Mouse (Mus musculus): Measurements from ENCODE around the gene Crybb3. TPM values are rescaled to one million over a fixed set of nuclear protein-coding genes. Genes with fewer than 3 reads are reported as not detected.

Crybb3 gene
- polyA plus RNA-seq, 2 experiments, result 0.67 to 4.6 TPM

GRCm38 (mm10) chr5:113086990-113087389 lies 5.6 kb upstream of the Crybb3 start:
- 65% methylated on average over 4 of the region's 4 CpGs for WGBS
- H3K27ac ChIP-seq (replicated peaks; ENCODE audit: low read depth, low read length), result no peak overlapping the region

GRCm38 (mm10) chr5:113086439-113086838 lies 5.1 kb upstream of the Crybb3 start:
- DNase-seq (ENCODE audit: low spot score), result no peak
- Histone ChIP-seq H3K4me1 (ENCODE audit: control insufficient read depth, insufficient read depth, low read length) (no peaks in the 10 kb centered on the region), H3K4me2 (replicated peaks; ENCODE audit: low read depth, low read length, severe bottlenecking) (no peak overlapping the region), H3K4me3 (replicated peaks; ENCODE audit: low read length) (no peak overlapping the region), H3K9me3 (ENCODE audit: control insufficient read depth, low read length) (no peaks in the 10 kb centered on the region), H3K9ac (ENCODE audit: low read depth, low read length, severe bottlenecking) (no peak overlapping the region), H3K27ac (replicated peaks; ENCODE audit: low read depth, low read length) (no peak overlapping the region), H3K27me3 (ENCODE audit: control insufficient read depth, insufficient read depth, low read length) (no peaks in the 10 kb centered on the region), H3K36me3 (ENCODE audit: control insufficient read depth, insufficient read depth, low read length) (no peaks in the 10 kb centered on the region)
- TF ChIP-seq POLR2A (IDR thresholded peaks at IDR 0.05; ENCODE audit: borderline replicate concordance, extremely low read depth, insufficient read depth, insufficient read length), result no peak
- 86% methylated on average over 12 of the region's 12 CpGs for WGBS
- no peak for ATAC-seq (ENCODE audit: low FRiP score, low read depth)

More at GRCm38 (mm10) chr5:113086990-113087389, 5.6 kb upstream of the Crybb3 start:
- H3K4me2 ChIP-seq (replicated peaks; ENCODE audit: low read depth, low read length, severe bottlenecking), result no peak overlapping the region
- H3K27me3 ChIP-seq (ENCODE audit: control insufficient read depth, insufficient read depth, low read length), result no peaks in the 10 kb centered on the region
- H3K36me3 ChIP-seq (ENCODE audit: control insufficient read depth, insufficient read depth, low read length), result no peaks in the 10 kb centered on the region
- TF ChIP-seq POLR2A (IDR thresholded peaks at IDR 0.05; ENCODE audit: borderline replicate concordance, extremely low read depth, insufficient read depth, insufficient read length), result no peak
- H3K4me3 ChIP-seq (replicated peaks; ENCODE audit: low read length), result no peak overlapping the region
- H3K9ac ChIP-seq (ENCODE audit: low read depth, low read length, severe bottlenecking), result no peak overlapping the region
- no peaks in the 10 kb centered on the region for H3K4me1 ChIP-seq (ENCODE audit: control insufficient read depth, insufficient read depth, low read length)
- ATAC-seq (ENCODE audit: low FRiP score, low read depth), result no peak
- no peaks in the 10 kb centered on the region for H3K9me3 ChIP-seq (ENCODE audit: control insufficient read depth, low read length)
- DNase-seq (ENCODE audit: low spot score), result no peak

GRCm38 (mm10) chr5:113085931-113086330 lies 4.5 kb upstream of the Crybb3 start:
- DNase-seq (ENCODE audit: low spot score) (no peak), ATAC-seq (ENCODE audit: low FRiP score, low read depth) (no peak)
- H3K4me2 ChIP-seq (replicated peaks; ENCODE audit: low read depth, low read length, severe bottlenecking), result no peak overlapping the region
- H3K27me3 ChIP-seq (ENCODE audit: control insufficient read depth, insufficient read depth, low read length), result no peaks in the 10 kb centered on the region
- H3K9ac ChIP-seq (ENCODE audit: low read depth, low read length, severe bottlenecking), result no peak overlapping the region
- H3K27ac ChIP-seq (replicated peaks; ENCODE audit: low read depth, low read length), result no peak overlapping the region
- H3K36me3 ChIP-seq (ENCODE audit: control insufficient read depth, insufficient read depth, low read length), result no peaks in the 10 kb centered on the region
- no peak for TF ChIP-seq POLR2A (IDR thresholded peaks at IDR 0.05; ENCODE audit: borderline replicate concordance, extremely low read depth, insufficient read depth, insufficient read length)
- H3K9me3 ChIP-seq (ENCODE audit: control insufficient read depth, low read length), result no peaks in the 10 kb centered on the region
- H3K4me1 ChIP-seq (ENCODE audit: control insufficient read depth, insufficient read depth, low read length), result no peaks in the 10 kb centered on the region
- H3K4me3 ChIP-seq (replicated peaks; ENCODE audit: low read length), result no peak overlapping the region
- WGBS, result 64% methylated on average over 2 of the region's 2 CpGs

- Histone ChIP-seq H3K4me3 (replicated peaks; ENCODE audit: low read length) (no peak overlapping the region), H3K27ac (replicated peaks; ENCODE audit: low read depth, low read length) (no peak overlapping the region), H3K36me3 (ENCODE audit: control insufficient read depth, insufficient read depth, low read length) (no peaks in the 10 kb centered on the region), H3K9me3 (ENCODE audit: control insufficient read depth, low read length) (no peaks in the 10 kb centered on the region), H3K9ac (ENCODE audit: low read depth, low read length, severe bottlenecking) (no peak overlapping the region), H3K4me2 (replicated peaks; ENCODE audit: low read depth, low read length, severe bottlenecking) (no peak overlapping the region), H3K4me1 (ENCODE audit: control insufficient read depth, insufficient read depth, low read length) (no peaks in the 10 kb centered on the region), H3K27me3 (ENCODE audit: control insufficient read depth, insufficient read depth, low read length) (no peaks in the 10 kb centered on the region)
- no peak for DNase-seq (ENCODE audit: low spot score)
- TF ChIP-seq POLR2A (IDR thresholded peaks at IDR 0.05; ENCODE audit: borderline replicate concordance, extremely low read depth, insufficient read depth, insufficient read length), result no peak
- WGBS, result 82% methylated on average over 2 of the region's 2 CpGs
- no peak for ATAC-seq (ENCODE audit: low FRiP score, low read depth)
These were observed 2.9 kb upstream of the Crybb3 start for GRCm38 (mm10) chr5:113084309-113084708.

GRCm38 (mm10) chr5:113082356-113083168 lies 1.2 kb upstream of the Crybb3 start:
- Histone ChIP-seq H3K9me3 (ENCODE audit: control insufficient read depth, low read length) (no peaks in the 10 kb centered on the region), H3K27ac (replicated peaks; ENCODE audit: low read depth, low read length) (no peak overlapping the region), H3K4me3 (replicated peaks; ENCODE audit: low read length) (no peak overlapping the region), H3K9ac (ENCODE audit: low read depth, low read length, severe bottlenecking) (no peak overlapping the region), H3K36me3 (ENCODE audit: control insufficient read depth, insufficient read depth, low read length) (no peaks in the 10 kb centered on the region), H3K4me1 (ENCODE audit: control insufficient read depth, insufficient read depth, low read length) (no peaks in the 10 kb centered on the region), H3K27me3 (ENCODE audit: control insufficient read depth, insufficient read depth, low read length) (no peaks in the 10 kb centered on the region), H3K4me2 (replicated peaks; ENCODE audit: low read depth, low read length, severe bottlenecking) (no peak overlapping the region)
- no peak for TF ChIP-seq POLR2A (IDR thresholded peaks at IDR 0.05; ENCODE audit: borderline replicate concordance, extremely low read depth, insufficient read depth, insufficient read length)
- ATAC-seq (ENCODE audit: low FRiP score, low read depth), result peak; percentile 38; the same call in 1 of the 2 replicates
- DNase-seq (ENCODE audit: low spot score), result no peak
- 61% methylated on average over 19 of the region's 19 CpGs for WGBS
